ENCODE assay signal across 8 mouse cellular contexts in the genomic region with DNA sequence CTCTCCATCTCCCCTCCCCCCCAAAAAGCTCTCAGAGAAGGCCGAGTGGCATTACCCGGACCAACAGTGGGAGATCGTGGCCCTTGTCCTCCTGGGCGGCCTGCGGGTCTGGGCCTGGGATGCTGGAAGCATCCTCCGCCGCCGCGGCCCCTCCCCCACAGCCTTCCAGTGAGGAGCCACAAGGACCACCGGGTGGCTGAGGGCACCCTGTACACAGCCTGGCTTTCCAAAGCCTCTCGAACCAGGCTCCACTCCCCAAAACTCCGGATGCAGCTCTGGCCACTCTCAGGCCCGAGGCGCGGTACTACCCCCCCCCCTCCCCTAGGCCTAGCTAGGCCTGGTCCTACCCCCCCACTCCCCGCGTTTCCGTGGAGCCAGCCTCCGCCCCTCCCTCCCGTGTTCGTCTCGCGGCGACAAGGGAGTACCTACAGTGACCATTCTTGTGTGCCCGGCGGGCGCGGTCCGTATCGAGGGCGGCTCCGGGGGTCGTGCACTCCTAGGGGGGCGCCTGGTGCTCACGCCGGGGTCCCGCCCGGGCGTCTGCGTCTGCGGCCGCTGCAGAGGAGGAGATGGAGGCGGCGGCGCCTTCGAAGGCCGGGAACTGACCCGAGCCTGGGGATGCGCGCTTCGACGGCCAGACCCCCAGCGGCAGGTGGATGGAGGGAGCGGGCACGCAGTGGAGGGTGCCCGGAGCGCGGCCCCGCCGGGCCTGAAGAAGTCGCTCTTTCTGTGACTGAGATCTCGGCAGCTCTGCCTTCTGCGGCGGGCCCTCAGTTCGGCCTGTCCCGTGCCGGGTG. TPM values are rescaled to one million over a fixed set of nuclear protein-coding genes. Genes with fewer than 3 reads are reported as not detected.
DNase-seq lines count a peak whose midpoint lies in the region; ATAC-seq and TF ChIP-seq lines count a peak whose summit lies in the region.

No protein-coding gene starts in this region.

- TF ChIP-seq POLR2A in olfactory bulb, adult 2 months (IDR thresholded peaks at IDR 0.05; ENCODE audit: insufficient read depth, low read depth, low read length) = no peak

- no peaks in the 10 kb centered on the region for H3K36me3 ChIP-seq in heart, postnatal 0 days (replicated peaks; ENCODE audit: control insufficient read depth, insufficient read depth, low read length)
- no peaks in the 10 kb centered on the region for H3K36me3 ChIP-seq in intestine, postnatal 0 days (ENCODE audit: control insufficient read depth, insufficient read depth)

- H3K27me3 ChIP-seq in heart, postnatal 0 days (ENCODE audit: control insufficient read depth, insufficient read depth, low read length) = peaks cover 67% of the 10 kb centered on the region
- peaks cover 43% of the 10 kb centered on the region for H3K27me3 ChIP-seq in intestine, postnatal 0 days (replicated peaks; ENCODE audit: control insufficient read depth, insufficient read depth, low read length)

- no peak overlapping the region for H3K27ac ChIP-seq in heart, postnatal 0 days (ENCODE audit: low read depth)
- H3K27ac ChIP-seq in intestine, postnatal 0 days (ENCODE audit: low read depth, low read length) = no peak overlapping the region
- H3K27ac ChIP-seq in olfactory bulb, adult 2 months (ENCODE audit: insufficient read depth, low read depth, low read length) = peak overlapping the region; percentile 94

- DNase-seq in heart, postnatal 0 days (ENCODE audit: low spot score) = no peak
- DNase-seq in heart, adult 18-20 months = no peak
- peak; percentile 40 for DNase-seq in MN1 (ENCODE audit: low spot score)
- DNase-seq in embryo, embryonic 11 days = peak; percentile 52
- DNase-seq in frontal cortex, adult 2 months (ENCODE audit: extremely low spot score in 1 of 2, low spot score in 1 of 2) = no peak
- no peak for DNase-seq in frontal cortex, postnatal 14 days (ENCODE audit: low spot score in 2 of 2)

- TF ChIP-seq CTCF in heart, postnatal 0 days (IDR thresholded peaks at IDR 0.05; ENCODE audit: low read depth) = no peak
- no peak for TF ChIP-seq CTCF in intestine, postnatal 0 days (IDR thresholded peaks at IDR 0.05; ENCODE audit: low read depth)
- no peak for TF ChIP-seq CTCF in olfactory bulb, adult 2 months (IDR thresholded peaks at IDR 0.05; ENCODE audit: insufficient read depth, low read depth, low read length)

- H3K4me1 ChIP-seq in heart, postnatal 0 days (ENCODE audit: control insufficient read depth, insufficient read depth) = peaks cover 11% of the 10 kb centered on the region; the same call in 1 of the 2 replicates
- 0 out of 2 replicates have a peak, but pooled peaks cover 7% of the 10 kb centered on the region for H3K4me1 ChIP-seq in intestine, postnatal 0 days (replicated peaks; ENCODE audit: control insufficient read depth, insufficient read depth, low read length)
- H3K4me1 ChIP-seq in olfactory bulb, adult 2 months (ENCODE audit: control insufficient read depth, insufficient read depth, low read length) = peaks cover 30% of the 10 kb centered on the region

- peak overlapping the region; percentile 60 for H3K4me2 ChIP-seq in heart, postnatal 0 days (ENCODE audit: low read depth, low read length)
- peak overlapping the region; percentile 66 for H3K4me2 ChIP-seq in intestine, postnatal 0 days (replicated peaks; ENCODE audit: low read depth)

- no peak overlapping the region for H3K9ac ChIP-seq in heart, postnatal 0 days (replicated peaks; ENCODE audit: low read depth, low read length)
- H3K9ac ChIP-seq in intestine, postnatal 0 days (ENCODE audit: low read depth, low read length) = no peak overlapping the region; the same call in 1 of the 2 replicates

- ATAC-seq in heart, postnatal 0 days (ENCODE audit: insufficient read depth, low read depth) = no peak
- ATAC-seq in intestine, postnatal 0 days = no peak

- no peaks in the 10 kb centered on the region for H3K9me3 ChIP-seq in heart, postnatal 0 days (replicated peaks; ENCODE audit: control insufficient read depth, low read length)
- H3K9me3 ChIP-seq in intestine, postnatal 0 days (ENCODE audit: control insufficient read depth) = no peaks in the 10 kb centered on the region

- TF ChIP-seq EP300 in heart, postnatal 0 days (IDR thresholded peaks at IDR 0.05; ENCODE audit: low read depth) = no peak

- peak overlapping the region; percentile 37 for H3K4me3 ChIP-seq in heart, postnatal 0 days (ENCODE audit: low read depth, low read length)
- peak overlapping the region; percentile 34 for H3K4me3 ChIP-seq in intestine, postnatal 0 days (ENCODE audit: low read depth, low read length)
- peak overlapping the region; percentile 98 for H3K4me3 ChIP-seq in olfactory bulb, adult 2 months (ENCODE audit: insufficient read depth, low read depth, low read length)

- WGBS in heart, postnatal 0 days = 3% methylated on average over 60 of the region's 67 CpGs
- 2% methylated on average over 59 of the region's 67 CpGs for WGBS in intestine, postnatal 0 days
- WGBS in olfactory bulb, adult 2 months = under 1% methylated on average over 64 of the region's 67 CpGs

RNA-seq across cellular contexts. Expression of a gene that starts 0.5 kb away (rescaled TPM):
- 0.04 and 0.15 TPM in 2 replicates for total RNA-seq in heart, postnatal 0 days (2014; rRNA removed; ENCODE audit: low replicate concordance)
- 0.03 TPM in 1 of 2 replicates, not detected in the other for polyA plus RNA-seq in heart, postnatal 0 days (2015; fragmentation: Nextera tagmentation; extraction: Ambion mirVana)
- total RNA-seq in heart, adult 18-20 months (2021) = under 1 TPM in 1 of 2 experiments, not detected in 1; 0.26 TPM
- polyA plus RNA-seq in intestine, postnatal 0 days (2015; fragmentation: Nextera tagmentation; extraction: Ambion mirVana) = 0.78 and 0.99 TPM in 2 replicates
- polyA plus RNA-seq in olfactory bulb, adult 2 months (2012; ENCODE audit: insufficient read depth, insufficient read length, low replicate concordance, missing spikeins) = not detected in 2 replicates
- 143 and 155 TPM in 2 replicates for polyA plus RNA-seq in frontal cortex, adult 2 months (2012; rRNA removed)

RNA-seq across cellular contexts. Expression of a gene that starts 19.7 kb away (rescaled TPM):
- total RNA-seq in heart, postnatal 0 days (2014; rRNA removed; ENCODE audit: low replicate concordance) = not detected in 2 replicates
- not detected in 2 replicates for polyA plus RNA-seq in heart, postnatal 0 days (2015; fragmentation: Nextera tagmentation; extraction: Ambion mirVana)
- under 1 TPM in 1 of 2 experiments, not detected in 1; 0.55 TPM for total RNA-seq in heart, adult 18-20 months (2021)
- not detected in 2 replicates for polyA plus RNA-seq in intestine, postnatal 0 days (2015; fragmentation: Nextera tagmentation; extraction: Ambion mirVana)
- not detected in 2 replicates for polyA plus RNA-seq in olfactory bulb, adult 2 months (2012; ENCODE audit: insufficient read depth, insufficient read length, low replicate concordance, missing spikeins)
- 0.54 TPM in 1 of 2 replicates, not detected in the other for polyA plus RNA-seq in frontal cortex, adult 2 months (2012; rRNA removed)

RNA-seq across cellular contexts. Expression of a gene that starts 19.8 kb away (rescaled TPM):
- 26.1 and 27.4 TPM in 2 replicates for total RNA-seq in heart, postnatal 0 days (2014; rRNA removed; ENCODE audit: low replicate concordance)
- 4.0 and 4.3 TPM in 2 replicates for polyA plus RNA-seq in heart, postnatal 0 days (2015; fragmentation: Nextera tagmentation; extraction: Ambion mirVana)
- 1 to 10 TPM; 3.8 to 3.9 TPM for total RNA-seq in heart, adult 18-20 months (2021)
- 4.2 and 4.5 TPM in 2 replicates for polyA plus RNA-seq in intestine, postnatal 0 days (2015; fragmentation: Nextera tagmentation; extraction: Ambion mirVana)
- not detected in 2 replicates for polyA plus RNA-seq in olfactory bulb, adult 2 months (2012; ENCODE audit: insufficient read depth, insufficient read length, low replicate concordance, missing spikeins)
- polyA plus RNA-seq in frontal cortex, adult 2 months (2012; rRNA removed) = 38.2 and 39.5 TPM in 2 replicates

RNA-seq across cellular contexts. Expression of a gene that starts 33.9 kb away (rescaled TPM):
- 106 and 138 TPM in 2 replicates for total RNA-seq in heart, postnatal 0 days (2014; rRNA removed; ENCODE audit: low replicate concordance)
- polyA plus RNA-seq in heart, postnatal 0 days (2015; fragmentation: Nextera tagmentation; extraction: Ambion mirVana) = 80.1 and 82.0 TPM in 2 replicates
- 100 to 1,000 TPM; 105 to 108 TPM for total RNA-seq in heart, adult 18-20 months (2021)
- polyA plus RNA-seq in intestine, postnatal 0 days (2015; fragmentation: Nextera tagmentation; extraction: Ambion mirVana) = 23.8 and 25.3 TPM in 2 replicates
- not detected in 2 replicates for polyA plus RNA-seq in olfactory bulb, adult 2 months (2012; ENCODE audit: insufficient read depth, insufficient read length, low replicate concordance, missing spikeins)
- polyA plus RNA-seq in frontal cortex, adult 2 months (2012; rRNA removed) = 62.5 and 64.9 TPM in 2 replicates

RNA-seq across cellular contexts. Expression of a gene that starts 47.7 kb away (rescaled TPM):
- total RNA-seq in heart, postnatal 0 days (2014; rRNA removed; ENCODE audit: low replicate concordance) = 56.3 and 305 TPM in 2 replicates
- polyA plus RNA-seq in heart, postnatal 0 days (2015; fragmentation: Nextera tagmentation; extraction: Ambion mirVana) = 41.3 and 53.5 TPM in 2 replicates
- 1 to 10 TPM; 7.1 to 9.8 TPM for total RNA-seq in heart, adult 18-20 months (2021)
- polyA plus RNA-seq in intestine, postnatal 0 days (2015; fragmentation: Nextera tagmentation; extraction: Ambion mirVana) = 419 and 432 TPM in 2 replicates
- polyA plus RNA-seq in olfactory bulb, adult 2 months (2012; ENCODE audit: insufficient read depth, insufficient read length, low replicate concordance, missing spikeins) = not detected in 2 replicates
- polyA plus RNA-seq in frontal cortex, adult 2 months (2012; rRNA removed) = 1.4 and 2.3 TPM in 2 replicates

Comparison
In these comparisons a context has a peak if more than half of its experiments do, and no peak if none do; other contexts are left out.
1. DNase-seq: peak in MN1 (single experiment) and embryo, embryonic 11 days (single experiment); none in heart, postnatal 0 days (single experiment), heart, adult 18-20 months (0 of 2), frontal cortex, adult 2 months (0 of 2) and frontal cortex, postnatal 14 days (0 of 2).
2. H3K4me3 ChIP-seq: peak in every context shown above with its lines; median percentile 98 in olfactory bulb, adult 2 months; 37 in heart, postnatal 0 days; 34 in intestine, postnatal 0 days.
3. RNA of a gene that starts 0.5 kb away (polyA plus RNA-seq): 143 to 155 TPM in frontal cortex, adult 2 months and not detected in olfactory bulb, adult 2 months; 0.78 to 0.99 TPM in intestine, postnatal 0 days and 0.03 TPM in heart, postnatal 0 days; every median in the first group is over 10 times any median in the second.